Mouse (Mus musculus) midbrain, embryonic 13.5 days (tissue): ENCODE data around the gene Ascc2. TPM values are rescaled to one million over a fixed set of nuclear protein-coding genes. Genes with fewer than 3 reads are reported as not detected.

ENCODE experiments used
- ATAC-seq: fragments of 200-750 bp; cut with Nextera tagmentation; 2 replicates; pipeline ENCODE4 v1.8.0; 2017; ENCODE audit warnings: mild to moderate bottlenecking, moderate TSS enrichment, moderate library complexity
- H3K27ac ChIP-seq: fragments of 300-500 bp; sonication (generic); 2 replicates; pipeline ENCODE4 v1.5.1; 2015; ENCODE audit warnings: inconsistent platforms, mild to moderate bottlenecking, moderate library complexity
- H3K27me3 ChIP-seq: fragments of 300-500 bp; sonication (generic); 2 replicates; pipeline ENCODE4 v1.6.1; 2015; ENCODE audit warnings: mild to moderate bottlenecking, inconsistent platforms
- H3K36me3 ChIP-seq: fragments of 300-500 bp; sonication (generic); 2 replicates; pipeline ENCODE4 v1.6.1; 2015; ENCODE audit warnings: mild to moderate bottlenecking, inconsistent platforms
- H3K4me1 ChIP-seq: fragments of 300-500 bp; sonication (generic); replicated peaks from 2 replicates; pipeline ENCODE4 v1.6.1; 2015; ENCODE audit warnings: inconsistent platforms
- H3K4me2 ChIP-seq: fragments of 300-500 bp; sonication (generic); replicated peaks from 2 replicates; pipeline ENCODE4 v1.6.1; 2015; ENCODE audit warnings: moderate library complexity, mild to moderate bottlenecking, inconsistent platforms
- H3K4me3 ChIP-seq: fragments of 300-500 bp; sonication (generic); replicated peaks from 2 replicates; pipeline ENCODE4 v1.5.1; 2015; ENCODE audit warnings: mild to moderate bottlenecking, inconsistent platforms
- H3K9ac ChIP-seq: fragments of 300-500 bp; sonication (generic); replicated peaks from 2 replicates; pipeline ENCODE4 v1.6.1; 2015; ENCODE audit warnings: mild to moderate bottlenecking, inconsistent platforms
- H3K9me3 ChIP-seq: fragments of 300-500 bp; sonication (generic); 2 replicates; pipeline ENCODE4 v1.6.1; 2016; ENCODE audit warnings: mild to moderate bottlenecking, inconsistent platforms
- WGBS: fragments of 180-500 bp; shearing (Covaris S2); methylation state at CpG from one replicate; pipeline ENCODE4 v1.1.7; 2015; 5-methylcytosine and 5-hydroxymethylcytosine counted together
- polyA plus RNA-seq: library from polyadenylated mRNA; unstranded; fragments of >200 nt; fragmentation: Nextera tagmentation; extraction: Ambion mirVana; gene quantifications from 2 replicates; pipeline ENCODE4 v1.2.1, GENCODE M21; 2015

Ascc2 gene
- polyA plus RNA-seq, 1 experiment from 2014 or later: 23.1 TPM

DNA sequence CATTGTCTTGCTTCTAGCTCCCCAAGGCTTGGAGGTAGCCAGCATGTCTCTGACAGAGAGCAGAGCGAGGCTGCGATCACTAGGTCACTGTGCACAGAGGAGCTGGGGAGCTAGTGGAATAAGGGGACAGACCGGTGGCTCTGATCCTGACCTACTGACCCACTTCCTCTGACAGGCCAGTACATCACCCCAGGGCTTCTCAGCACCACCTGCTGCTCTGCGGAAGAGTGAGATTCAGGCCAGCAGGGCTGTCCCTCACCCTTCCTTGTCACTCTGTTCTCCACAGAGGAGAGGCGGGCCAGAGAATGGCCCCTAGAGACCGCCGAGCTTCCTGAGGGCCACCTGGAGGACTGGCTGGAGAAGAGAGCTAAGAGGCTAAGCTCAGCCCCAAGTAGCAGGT is 94.2 kb downstream of the Ascc2 start:
- Histone ChIP-seq H3K4me3 (no peak overlapping the region), H3K4me1 (peaks cover 33% of the 10 kb centered on the region), H3K9ac (no peak overlapping the region), H3K36me3 (peaks cover 7% of the 10 kb centered on the region), H3K4me2 (no peak overlapping the region), H3K9me3 (no peaks in the 10 kb centered on the region), H3K27ac (no peak overlapping the region), H3K27me3 (peaks cover 2% of the 10 kb centered on the region; the same call in 1 of the 2 replicates)
- no peak for ATAC-seq
- 71% methylated on average over 7 of the region's 7 CpGs for whole genome bisulfite sequencing

DNA sequence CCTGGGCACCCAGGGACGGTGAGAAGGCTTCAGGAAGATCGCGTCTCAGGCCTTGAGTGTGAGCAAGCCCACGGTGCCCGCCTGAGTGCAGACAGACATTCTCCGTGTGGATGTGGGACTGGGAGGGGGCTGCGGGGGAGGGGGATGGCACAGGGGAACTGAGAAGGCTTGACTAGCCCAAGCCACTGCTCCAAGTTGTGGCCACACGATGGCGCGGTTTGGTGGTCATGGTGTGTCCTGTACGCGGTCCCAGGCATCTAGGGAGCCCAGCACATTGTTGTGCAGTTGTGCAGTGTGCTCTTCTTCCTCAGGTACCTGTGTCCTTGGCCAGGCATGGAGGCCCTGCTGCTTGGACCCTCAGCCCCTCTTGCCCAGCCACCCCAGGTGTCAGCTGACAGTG is 96.6 kb downstream of the Ascc2 start:
- Histone ChIP-seq H3K4me3 (no peak overlapping the region), H3K27me3 (peaks cover 2% of the 10 kb centered on the region; the same call in 1 of the 2 replicates), H3K9me3 (no peaks in the 10 kb centered on the region), H3K27ac (no peak overlapping the region), H3K36me3 (peaks cover 16% of the 10 kb centered on the region), H3K4me1 (peaks cover 39% of the 10 kb centered on the region), H3K9ac (no peak overlapping the region), H3K4me2 (no peak overlapping the region)
- WGBS: 41% methylated on average over 12 of the region's 12 CpGs
- peak; percentile 34; the same call in 1 of the 2 replicates for ATAC-seq

Other genes with a start within 250 kb of the Ascc2 start
- 0.10 TPM in 1 of 2 replicates, not detected in the other for gene Hormad2, start 196.6 kb upstream of the Ascc2 start, polyA plus RNA-seq
- 38.8 and 43.4 TPM in 2 replicates for gene Mtmr3, start 42.9 kb upstream of the Ascc2 start, polyA plus RNA-seq
- not detected in 2 replicates for gene Gm11032, start 17.7 kb upstream of the Ascc2 start, polyA plus RNA-seq
- gene Uqcr10, start 66.6 kb downstream of the Ascc2 start, polyA plus RNA-seq: 524 and 547 TPM in 2 replicates
- gene Zmat5, start 66.9 kb downstream of the Ascc2 start, polyA plus RNA-seq: 66.9 and 72.9 TPM in 2 replicates
- 0.69 and 1.0 TPM in 2 replicates for gene Cabp7, start 109.0 kb downstream of the Ascc2 start, polyA plus RNA-seq
- gene Nf2, start 211.8 kb downstream of the Ascc2 start, polyA plus RNA-seq: 60.1 and 61.3 TPM in 2 replicates
- 139 and 142 TPM in 2 replicates for gene Nipsnap1, start 236.2 kb downstream of the Ascc2 start, polyA plus RNA-seq